Mouse (Mus musculus): ENCODE measurements at regions not wholly inside any gene's neighbourhood (a gene's known extent, or its start where the extent isn't known, plus 50 kb on each side); places are given as distances from the start of the nearest gene placed in this dataset.

- H3K9ac ChIP-seq, result no peak overlapping the region
- no peaks in the 10 kb centered on the region for H3K9me3 ChIP-seq
- ATAC-seq (ENCODE audit: insufficient read depth, low FRiP score, low read depth), result no peak
- no peak overlapping the region for H3K27ac ChIP-seq
- 66% methylated on average over 2 of the region's 2 CpGs for WGBS
- H3K27me3 ChIP-seq (replicated peaks), result no peaks in the 10 kb centered on the region
- no peaks in the 10 kb centered on the region for H3K36me3 ChIP-seq
- no peak overlapping the region for H3K4me3 ChIP-seq (replicated peaks)
- H3K4me1 ChIP-seq, result no peaks in the 10 kb centered on the region
- H3K4me2 ChIP-seq, result no peak overlapping the region
Observed at GRCm38 (mm10) chr1:98268853-98269252, 152.1 kb upstream of the Slco6d1 start.

- no peak overlapping the region for H3K9ac ChIP-seq
- H3K4me3 ChIP-seq (replicated peaks), result no peak overlapping the region
- no peaks in the 10 kb centered on the region for H3K36me3 ChIP-seq
- ATAC-seq (ENCODE audit: insufficient read depth, low FRiP score, low read depth), result no peak
- H3K9me3 ChIP-seq, result no peaks in the 10 kb centered on the region
- H3K27me3 ChIP-seq (replicated peaks), result no peaks in the 10 kb centered on the region
- H3K27ac ChIP-seq, result no peak overlapping the region
- no peak overlapping the region for H3K4me2 ChIP-seq
- no peaks in the 10 kb centered on the region for H3K4me1 ChIP-seq
- 69% methylated on average over 1 of the region's 1 CpGs for WGBS
Observed at GRCm38 (mm10) chr1:98270212-98270611, 150.7 kb upstream of the Slco6d1 start.

- Histone ChIP-seq H3K27ac (no peak overlapping the region), H3K9me3 (no peaks in the 10 kb centered on the region), H3K4me2 (no peak overlapping the region), H3K36me3 (no peaks in the 10 kb centered on the region), H3K27me3 (replicated peaks) (no peaks in the 10 kb centered on the region), H3K9ac (no peak overlapping the region), H3K4me3 (replicated peaks) (no peak overlapping the region), H3K4me1 (no peaks in the 10 kb centered on the region)
- WGBS, result 48% methylated on average over 6 of the region's 6 CpGs
- no peak for ATAC-seq (ENCODE audit: insufficient read depth, low FRiP score, low read depth)
Observed at GRCm38 (mm10) chr1:98273966-98274616, 146.8 kb upstream of the Slco6d1 start.

GRCm38 (mm10) chr1:98275524-98275923 lies 145.4 kb upstream of the Slco6d1 start:
- WGBS, result 61% methylated on average over 1 of the region's 1 CpGs
- H3K4me2 ChIP-seq, result no peak overlapping the region
- ATAC-seq (ENCODE audit: insufficient read depth, low FRiP score, low read depth), result no peak

GRCm38 (mm10) chr1:98279446-98280048 lies 141.4 kb upstream of the Slco6d1 start:
- H3K9ac ChIP-seq, result no peak overlapping the region
- H3K9me3 ChIP-seq, result no peaks in the 10 kb centered on the region
- H3K36me3 ChIP-seq, result no peaks in the 10 kb centered on the region
- 52% methylated on average over 2 of the region's 2 CpGs for WGBS
- no peaks in the 10 kb centered on the region for H3K27me3 ChIP-seq (replicated peaks)
- no peak for ATAC-seq (ENCODE audit: insufficient read depth, low FRiP score, low read depth)
- no peak overlapping the region; the same call in 1 of the 2 replicates for H3K27ac ChIP-seq
- H3K4me2 ChIP-seq, result no peak overlapping the region
- H3K4me1 ChIP-seq, result 0 out of 2 replicates have a peak, but pooled peaks cover 3% of the 10 kb centered on the region
- no peak overlapping the region for H3K4me3 ChIP-seq (replicated peaks)

More at GRCm38 (mm10) chr1:98275524-98275923, 145.4 kb upstream of the Slco6d1 start:
- Histone ChIP-seq H3K27me3 (replicated peaks) (no peaks in the 10 kb centered on the region), H3K4me1 (no peaks in the 10 kb centered on the region), H3K4me3 (replicated peaks) (no peak overlapping the region), H3K9me3 (no peaks in the 10 kb centered on the region), H3K9ac (no peak overlapping the region), H3K36me3 (no peaks in the 10 kb centered on the region), H3K27ac (no peak overlapping the region)

- 0 out of 2 replicates have a peak, but pooled peaks cover 3% of the 10 kb centered on the region for H3K4me1 ChIP-seq
- H3K9me3 ChIP-seq, result no peaks in the 10 kb centered on the region
- H3K4me2 ChIP-seq, result no peak overlapping the region
- no peak overlapping the region for H3K4me3 ChIP-seq (replicated peaks)
- ATAC-seq (ENCODE audit: insufficient read depth, low FRiP score, low read depth), result peak; percentile 58; the same call in 1 of the 2 replicates
- peak overlapping the region; percentile 65 for H3K27ac ChIP-seq
- no peak overlapping the region for H3K9ac ChIP-seq
- no peaks in the 10 kb centered on the region for H3K36me3 ChIP-seq
- H3K27me3 ChIP-seq (replicated peaks), result no peaks in the 10 kb centered on the region
- WGBS, result 36% methylated on average over 9 of the region's 9 CpGs
Observed at GRCm38 (mm10) chr1:98280263-98281052, 140.5 kb upstream of the Slco6d1 start.

- no peak overlapping the region for H3K4me2 ChIP-seq
- 0 out of 2 replicates have a peak, but pooled peaks cover 3% of the 10 kb centered on the region for H3K4me1 ChIP-seq
- H3K9ac ChIP-seq, result no peak overlapping the region
- no peak overlapping the region for H3K4me3 ChIP-seq (replicated peaks)
- WGBS, result 55% methylated on average over 2 of the region's 2 CpGs
- H3K36me3 ChIP-seq, result no peaks in the 10 kb centered on the region
- no peaks in the 10 kb centered on the region for H3K9me3 ChIP-seq
- H3K27me3 ChIP-seq (replicated peaks), result no peaks in the 10 kb centered on the region
- H3K27ac ChIP-seq, result peak overlapping the region; percentile 65
- no peak for ATAC-seq (ENCODE audit: insufficient read depth, low FRiP score, low read depth)
Observed at GRCm38 (mm10) chr1:98281053-98281770, 139.7 kb upstream of the Slco6d1 start.

GRCm38 (mm10) chr1:98281771-98282149 lies 139.2 kb upstream of the Slco6d1 start:
- Histone ChIP-seq H3K4me3 (replicated peaks) (no peak overlapping the region), H3K4me2 (no peak overlapping the region), H3K9ac (no peak overlapping the region), H3K36me3 (no peaks in the 10 kb centered on the region), H3K27ac (no peak overlapping the region), H3K4me1 (0 out of 2 replicates have a peak, but pooled peaks cover 3% of the 10 kb centered on the region), H3K27me3 (replicated peaks) (no peaks in the 10 kb centered on the region), H3K9me3 (no peaks in the 10 kb centered on the region)
- 59% methylated on average over 2 of the region's 2 CpGs for WGBS
- no peak for ATAC-seq (ENCODE audit: insufficient read depth, low FRiP score, low read depth)

GRCm38 (mm10) chr1:98303166-98303565 lies 117.8 kb upstream of the Slco6d1 start:
- ATAC-seq (ENCODE audit: insufficient read depth, low FRiP score, low read depth), result no peak
- no peaks in the 10 kb centered on the region for H3K27me3 ChIP-seq (replicated peaks)
- H3K36me3 ChIP-seq, result no peaks in the 10 kb centered on the region
- H3K9ac ChIP-seq, result no peak overlapping the region
- no peak overlapping the region for H3K4me2 ChIP-seq
- no peaks in the 10 kb centered on the region for H3K9me3 ChIP-seq
- no peak overlapping the region for H3K4me3 ChIP-seq (replicated peaks)
- H3K4me1 ChIP-seq, result no peaks in the 10 kb centered on the region
- no peak overlapping the region for H3K27ac ChIP-seq
- 59% methylated on average over 2 of the region's 2 CpGs for WGBS

GRCm38 (mm10) chr1:98306363-98306762 lies 114.6 kb upstream of the Slco6d1 start:
- H3K4me3 ChIP-seq (replicated peaks), result no peak overlapping the region
- no peaks in the 10 kb centered on the region for H3K4me1 ChIP-seq
- H3K36me3 ChIP-seq, result no peaks in the 10 kb centered on the region
- WGBS, result 85% methylated on average over 1 of the region's 1 CpGs
- no peak overlapping the region for H3K9ac ChIP-seq
- no peaks in the 10 kb centered on the region for H3K27me3 ChIP-seq (replicated peaks)
- H3K9me3 ChIP-seq, result no peaks in the 10 kb centered on the region
- H3K4me2 ChIP-seq, result no peak overlapping the region
- H3K27ac ChIP-seq, result no peak overlapping the region
- ATAC-seq (ENCODE audit: insufficient read depth, low FRiP score, low read depth), result no peak

GRCm38 (mm10) chr1:98307519-98307918 lies 113.4 kb upstream of the Slco6d1 start:
- ATAC-seq (ENCODE audit: insufficient read depth, low FRiP score, low read depth), result no peak
- Histone ChIP-seq H3K4me2 (no peak overlapping the region), H3K27ac (no peak overlapping the region), H3K9ac (no peak overlapping the region), H3K4me1 (no peaks in the 10 kb centered on the region), H3K4me3 (replicated peaks) (no peak overlapping the region), H3K36me3 (no peaks in the 10 kb centered on the region), H3K9me3 (no peaks in the 10 kb centered on the region), H3K27me3 (replicated peaks) (no peaks in the 10 kb centered on the region)
- WGBS, result 91% methylated on average over 2 of the region's 2 CpGs
